Mouse (Mus musculus) neural tube, embryonic 11.5 days (tissue): ENCODE measurements around the gene E130208F15Rik. TPM values are rescaled to one million over a fixed set of nuclear protein-coding genes. Genes with fewer than 3 reads are reported as not detected.

Experiments used
- ATAC-seq: fragments of 200-750 bp; cut with Nextera tagmentation; 2 replicates; pipeline ENCODE4 v1.8.0; 2017; ENCODE audit warnings: moderate number of reproducible peaks, mild to moderate bottlenecking, moderate TSS enrichment, moderate library complexity; ENCODE audit not compliant: insufficient read depth, low FRiP score, low TSS enrichment
- DNase-seq: peaks from one replicate; pipeline ENCODE4 v3.0.0-alpha.2; 2015; ENCODE audit warnings: low spot score
- H3K27ac ChIP-seq: fragments of 300-500 bp; sonication (generic); 2 replicates; pipeline ENCODE4 v1.5.1; 2014; ENCODE audit warnings: low read depth, mild to moderate bottlenecking, low read length
- H3K27me3 ChIP-seq: fragments of 300-500 bp; sonication (generic); 2 replicates; pipeline ENCODE4 v1.6.1; 2014; ENCODE audit warnings: mild to moderate bottlenecking, low read length, mixed read lengths; ENCODE audit not compliant: control insufficient read depth, insufficient read depth
- H3K36me3 ChIP-seq: fragments of 300-500 bp; sonication (generic); 2 replicates; pipeline ENCODE4 v1.6.1; 2014; ENCODE audit warnings: mild to moderate bottlenecking, low read length, moderate library complexity, mixed read lengths; ENCODE audit not compliant: control insufficient read depth, insufficient read depth
- H3K4me1 ChIP-seq: fragments of 300-500 bp; sonication (generic); 2 replicates; pipeline ENCODE4 v1.6.1; 2014; ENCODE audit warnings: low read length, mixed read lengths; ENCODE audit not compliant: control insufficient read depth, insufficient read depth
- H3K4me2 ChIP-seq: fragments of 300-500 bp; sonication (generic); 2 replicates; pipeline ENCODE4 v1.6.1; 2014; ENCODE audit warnings: low read depth, mild to moderate bottlenecking, moderate library complexity
- H3K4me3 ChIP-seq: fragments of 300-500 bp; sonication (generic); 2 replicates; pipeline ENCODE4 v1.5.1; 2014; ENCODE audit warnings: low read depth, low read length
- H3K9ac ChIP-seq: fragments of 300-500 bp; sonication (generic); 2 replicates; pipeline ENCODE4 v1.6.1; 2014; ENCODE audit warnings: mild to moderate bottlenecking, low read length
- H3K9me3 ChIP-seq: fragments of 300-500 bp; sonication (generic); 2 replicates; pipeline ENCODE4 v1.6.1; 2016; ENCODE audit warnings: low read length; ENCODE audit not compliant: control insufficient read depth
- WGBS: fragments of 180-500 bp; shearing (Covaris S2); extraction: QIAGEN DNeasy Blood & Tissue Kit; methylation state at CpG from one replicate; pipeline ENCODE4 v1.1.7; 2014; 5-methylcytosine and 5-hydroxymethylcytosine counted together
- polyA plus RNA-seq: library from polyadenylated mRNA; unstranded; fragments of >200 nt; fragmentation: Nextera tagmentation; extraction: Ambion mirVana; gene quantifications from 2 replicates; pipeline ENCODE4 v1.2.1, GENCODE M21; 2014

The E130208F15Rik gene
- polyA plus RNA-seq, 1 experiment from 2014 or later, result not detected

DNA sequence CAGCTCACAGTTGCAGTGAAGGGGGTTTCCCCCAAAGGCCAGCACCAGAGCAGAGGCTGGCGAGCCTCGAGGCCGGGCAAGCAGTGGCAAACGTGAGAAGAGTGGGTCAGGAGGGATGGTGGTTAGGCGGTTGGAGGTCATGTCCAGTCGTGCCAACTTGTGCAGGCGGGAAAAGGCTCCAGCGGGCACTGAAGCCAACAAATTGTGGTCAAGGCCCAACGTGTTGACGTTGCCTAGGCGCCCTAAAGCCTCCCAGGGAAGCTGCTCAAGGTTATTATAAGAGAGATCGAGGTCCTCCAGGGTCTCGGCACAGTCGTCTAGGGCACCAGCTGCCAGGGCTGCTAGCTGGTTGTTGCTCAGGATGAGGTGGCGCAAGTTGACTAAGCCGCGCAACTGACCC, 38.5 kb downstream of the E130208F15Rik start:
- no peak overlapping the region for H3K9ac ChIP-seq
- no peak overlapping the region for H3K27ac ChIP-seq
- no peak overlapping the region; the same call in 1 of the 2 replicates for H3K4me2 ChIP-seq
- H3K4me3 ChIP-seq, result no peak overlapping the region
- peaks cover 15% of the 10 kb centered on the region; the same call in 1 of the 2 replicates for H3K4me1 ChIP-seq
- no peak for DNase-seq
- 92% methylated on average over 17 of the region's 17 CpGs for WGBS
- no peaks in the 10 kb centered on the region for H3K27me3 ChIP-seq
- peaks cover 3% of the 10 kb centered on the region; the same call in 1 of the 2 replicates for H3K36me3 ChIP-seq
- no peak for ATAC-seq
- H3K9me3 ChIP-seq, result no peaks in the 10 kb centered on the region

DNA sequence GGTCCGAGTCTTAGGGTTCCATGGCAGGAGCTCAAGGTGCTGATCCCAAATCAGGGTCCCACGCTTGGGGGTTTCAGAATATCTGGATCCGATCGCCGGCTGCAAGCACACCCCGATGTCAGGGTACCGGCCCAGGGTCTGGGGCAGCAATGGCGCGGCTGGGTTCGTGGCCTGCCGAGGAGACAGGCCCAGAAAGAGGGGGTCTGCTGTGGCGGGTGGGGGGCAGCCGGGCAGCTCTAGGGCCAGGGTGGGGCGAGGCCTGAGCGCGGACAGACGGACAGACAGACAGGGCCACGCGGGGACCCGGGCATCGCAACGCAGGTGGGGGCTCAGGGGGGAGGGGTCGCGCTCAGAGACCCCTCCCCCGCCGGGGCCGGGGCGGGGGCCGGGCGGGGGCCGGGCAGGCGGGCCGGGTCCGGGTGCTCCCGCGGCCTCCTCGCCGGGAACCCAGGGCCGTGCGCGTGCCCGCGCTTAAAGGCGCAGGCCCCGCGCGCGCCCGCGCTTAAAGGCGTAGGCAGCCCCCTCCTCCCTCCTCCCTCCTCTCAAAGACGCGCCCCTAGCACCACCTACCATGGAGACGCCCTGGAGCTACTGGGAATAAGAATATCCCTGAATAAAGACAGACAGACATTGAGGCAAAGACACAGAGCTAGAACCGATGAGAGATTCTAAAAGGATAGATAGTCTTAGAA, 41.3 kb downstream of the E130208F15Rik start, which contains the start of gene Lrfn3:
Gene Lrfn3 (minus strand): TSS at position 121 of the 692 bp plus-strand sequence.
- DNase-seq, result peak; percentile 91
- Histone ChIP-seq H3K9me3 (no peaks in the 10 kb centered on the region), H3K27ac (0 out of 2 replicates have a peak within 1 kb of the TSS, but pooled peaks have one; percentile 39), H3K27me3 (no peaks in the 10 kb centered on the region), H3K4me3 (peak within 1 kb of the TSS; percentile 81), H3K4me2 (peak within 1 kb of the TSS; percentile 79), H3K9ac (peak within 1 kb of the TSS; percentile 93), H3K36me3 (no peaks in the 10 kb centered on the region; the same call in 1 of the 2 replicates), H3K4me1 (peaks cover 15% of the 10 kb centered on the region; the same call in 1 of the 2 replicates)
- ATAC-seq, result peak; percentile 55
- 2% methylated on average over 39 of the region's 55 CpGs for WGBS

DNA sequence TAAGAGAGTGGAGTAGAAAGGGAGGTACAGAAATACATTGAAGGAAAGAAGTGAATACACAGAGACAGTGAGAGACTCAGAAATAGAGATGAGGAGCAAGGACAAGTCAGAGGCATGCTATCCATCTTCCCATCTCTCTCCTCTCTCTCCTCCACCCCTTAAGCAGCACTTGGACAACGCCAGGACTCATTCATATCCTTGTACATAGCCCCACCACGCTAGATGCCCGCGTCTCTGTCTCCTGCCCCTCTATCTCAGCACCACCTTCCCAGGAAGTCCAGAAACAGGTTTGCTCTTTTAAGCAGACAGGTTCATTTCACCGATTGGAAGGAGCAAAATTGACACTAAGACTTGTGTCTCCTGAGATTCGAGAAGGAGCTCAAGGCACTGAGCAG, 41.8 kb downstream of the E130208F15Rik start:
- Histone ChIP-seq H3K9ac (peak overlapping the region; percentile 93; the same call in 1 of the 2 replicates), H3K4me3 (peak overlapping the region; percentile 81)
- ATAC-seq, result no peak

DNA sequence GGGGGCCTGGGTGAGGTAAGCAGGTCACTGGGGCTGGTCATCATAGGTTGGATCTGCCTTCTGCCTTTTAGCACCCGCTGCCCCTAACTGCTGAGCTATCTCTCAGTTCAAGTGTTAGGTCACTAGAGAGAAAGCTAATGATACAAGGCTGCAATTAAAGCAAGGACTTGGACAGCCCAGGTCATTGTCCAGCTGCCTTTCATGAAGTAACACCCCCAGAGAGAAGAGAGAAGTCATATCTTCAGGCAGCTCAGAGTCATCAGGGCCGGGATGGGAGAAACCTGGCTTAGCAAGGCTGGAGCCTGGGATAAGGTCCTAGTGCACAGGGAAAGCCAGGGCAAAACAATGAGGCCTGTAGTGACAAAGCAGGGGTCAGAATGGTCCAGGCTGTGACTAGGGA, 45.9 kb downstream of the E130208F15Rik start:
- Histone ChIP-seq H3K9ac (no peak overlapping the region), H3K27ac (no peak overlapping the region), H3K4me1 (no peaks in the 10 kb centered on the region), H3K27me3 (no peaks in the 10 kb centered on the region), H3K9me3 (no peaks in the 10 kb centered on the region), H3K4me3 (no peak overlapping the region), H3K4me2 (no peak overlapping the region), H3K36me3 (no peaks in the 10 kb centered on the region)
- 71% methylated on average over 2 of the region's 2 CpGs for WGBS
- ATAC-seq (no peak), DNase-seq (no peak)

More for the DNA sequence above, 41.8 kb downstream of the E130208F15Rik start:
- Histone ChIP-seq H3K27me3 (no peaks in the 10 kb centered on the region), H3K27ac (no peak overlapping the region), H3K4me1 (peaks cover 15% of the 10 kb centered on the region; the same call in 1 of the 2 replicates), H3K4me2 (peak overlapping the region; percentile 79), H3K9me3 (no peaks in the 10 kb centered on the region), H3K36me3 (no peaks in the 10 kb centered on the region; the same call in 1 of the 2 replicates)
- DNase-seq, result no peak
- 63% methylated on average over 6 of the region's 6 CpGs for WGBS

Other genes with a start within 250 kb of the E130208F15Rik start
- 8.3 and 9.9 TPM in 2 replicates for gene Zfp82, start 248.8 kb upstream of the E130208F15Rik start, polyA plus RNA-seq
- gene Gm26920, start 231.3 kb upstream of the E130208F15Rik start, polyA plus RNA-seq, result 0.80 and 1.7 TPM in 2 replicates
- 15.3 and 16.4 TPM in 2 replicates for gene Zfp566, start 231.2 kb upstream of the E130208F15Rik start, polyA plus RNA-seq
- 136 and 140 TPM in 2 replicates for gene Zfp260, start 227.0 kb upstream of the E130208F15Rik start, polyA plus RNA-seq
- 7.4 and 10.5 TPM in 2 replicates for gene Zfp382, start 199.8 kb upstream of the E130208F15Rik start, polyA plus RNA-seq
- gene Zfp146, start 152.0 kb upstream of the E130208F15Rik start, polyA plus RNA-seq, result 14.3 and 15.1 TPM in 2 replicates
- gene Cox7a1, start 137.6 kb upstream of the E130208F15Rik start, polyA plus RNA-seq, result 4.5 and 5.7 TPM in 2 replicates
- 45.8 and 51.8 TPM in 2 replicates for gene Capns1, start 122.9 kb upstream of the E130208F15Rik start, polyA plus RNA-seq
- 179 and 195 TPM in 2 replicates for gene Polr2i, start 89.8 kb upstream of the E130208F15Rik start, polyA plus RNA-seq
- 268 and 302 TPM in 2 replicates for gene Tbcb, start 89.5 kb upstream of the E130208F15Rik start, polyA plus RNA-seq
- not detected in 2 replicates for gene Ovol3, start 86.0 kb upstream of the E130208F15Rik start, polyA plus RNA-seq
- gene Thap8, start 41.6 kb upstream of the E130208F15Rik start, polyA plus RNA-seq, result 0.18 and 0.36 TPM in 2 replicates
- 10.9 and 12.5 TPM in 2 replicates for gene Wdr62, start 41.3 kb upstream of the E130208F15Rik start, polyA plus RNA-seq
- 100 and 102 TPM in 2 replicates for gene Clip3, start 30.0 kb upstream of the E130208F15Rik start, polyA plus RNA-seq
- gene Alkbh6, start 13.0 kb upstream of the E130208F15Rik start, polyA plus RNA-seq, result 87.4 and 94.0 TPM in 2 replicates
- 16.6 and 18.1 TPM in 2 replicates for gene Syne4, start 6.9 kb upstream of the E130208F15Rik start, polyA plus RNA-seq
- gene Sdhaf1, start 2.2 kb downstream of the E130208F15Rik start, polyA plus RNA-seq, result 23.1 and 26.5 TPM in 2 replicates
- gene Lrfn3, start 41.0 kb downstream of the E130208F15Rik start, polyA plus RNA-seq, result 6.3 TPM in 2 replicates
- gene Tyrobp, start 92.0 kb downstream of the E130208F15Rik start, polyA plus RNA-seq, result 17.8 and 17.9 TPM in 2 replicates
- not detected in 2 replicates for gene Hcst, start 98.1 kb downstream of the E130208F15Rik start, polyA plus RNA-seq
- gene Nfkbid, start 100.0 kb downstream of the E130208F15Rik start, polyA plus RNA-seq, result 0.84 and 0.99 TPM in 2 replicates
- gene Aplp1, start 123.8 kb downstream of the E130208F15Rik start, polyA plus RNA-seq, result 150 and 165 TPM in 2 replicates
- gene Kirrel2, start 135.9 kb downstream of the E130208F15Rik start, polyA plus RNA-seq, result 19.0 and 19.6 TPM in 2 replicates
- 1.8 and 3.4 TPM in 2 replicates for gene Nphs1, start 136.6 kb downstream of the E130208F15Rik start, polyA plus RNA-seq
- gene Prodh2, start 171.9 kb downstream of the E130208F15Rik start, polyA plus RNA-seq, result not detected in 2 replicates
- gene Arhgap33, start 213.3 kb downstream of the E130208F15Rik start, polyA plus RNA-seq, result 48.8 and 51.1 TPM in 2 replicates
- gene Hspb6, start 230.4 kb downstream of the E130208F15Rik start, polyA plus RNA-seq, result 3.7 and 4.4 TPM in 2 replicates
- gene Proser3, start 230.6 kb downstream of the E130208F15Rik start, polyA plus RNA-seq, result 8.6 and 12.1 TPM in 2 replicates
- 46.2 and 47.0 TPM in 2 replicates for gene Lin37, start 238.1 kb downstream of the E130208F15Rik start, polyA plus RNA-seq
- gene U2af1l4, start 241.6 kb downstream of the E130208F15Rik start, polyA plus RNA-seq, result 90.6 and 95.5 TPM in 2 replicates
- gene Gm49396, start 241.6 kb downstream of the E130208F15Rik start, polyA plus RNA-seq, result 7.3 and 7.6 TPM in 2 replicates
- 97.8 and 106 TPM in 2 replicates for gene Psenen, start 241.9 kb downstream of the E130208F15Rik start, polyA plus RNA-seq
- gene Igflr1, start 243.7 kb downstream of the E130208F15Rik start, polyA plus RNA-seq, result 1.3 and 3.6 TPM in 2 replicates